Mouse (Mus musculus) MEL (cell line): Measurements from ENCODE around the gene Cmya5. TPM values are rescaled to one million over a fixed set of nuclear protein-coding genes. Genes with fewer than 3 reads are reported as not detected.

Source experiments
- DNase-seq: peaks from one replicate; pipeline ENCODE4 v3.0.0; 2011; ENCODE audit warnings: low read depth, low spot score
- H3K27ac ChIP-seq: 2 replicates; pipeline ENCODE4 v1.5.1; 2012; ENCODE audit warnings: low read depth, mild to moderate bottlenecking, control low read depth, low read length, moderate library complexity; ENCODE audit not compliant: control insufficient read depth
- H3K27me3 ChIP-seq, 2 experiments: fragments of 150-350 bp in 1 of 2; sonication (generic) in 1 of 2; 2 replicates each; pipeline ENCODE4 v1.6.1; 2012; ENCODE audit warnings: low read length in 2 of 2, mild to moderate bottlenecking in 2 of 2, improper control_type of control experiment in 1 of 2, moderate library complexity in 1 of 2; ENCODE audit not compliant: insufficient read depth in 2 of 2, control insufficient read depth in 1 of 2
- H3K36me3 ChIP-seq, 2 experiments: 2 replicates each; pipeline ENCODE4 v1.6.1; 2012 to 2014; ENCODE audit warnings: low read length in 2 of 2, improper control_type of control experiment in 1 of 2, inconsistent platforms in 1 of 2, mild to moderate bottlenecking in 1 of 2; ENCODE audit not compliant: insufficient read depth in 2 of 2, control insufficient read depth in 1 of 2
- H3K4me1 ChIP-seq, 2 experiments: fragments of 150-350 bp in 1 of 2; sonication (generic) in 1 of 2; 2 replicates each; pipeline ENCODE4 v1.6.1; 2012; ENCODE audit warnings: low read length in 2 of 2, improper control_type of control experiment in 1 of 2, mild to moderate bottlenecking in 1 of 2; ENCODE audit not compliant: insufficient read depth in 2 of 2, control insufficient read depth in 1 of 2
- H3K4me3 ChIP-seq, 2 experiments: fragments of 150-350 bp in 1 of 2; sonication (generic) in 1 of 2; 2 replicates each; pipeline ENCODE4 v1.5.1; 2012; ENCODE audit warnings: low read depth in 2 of 2, low read length in 2 of 2, mild to moderate bottlenecking in 2 of 2, moderate library complexity in 2 of 2, control low read depth in 1 of 2, improper control_type of control experiment in 1 of 2; ENCODE audit not compliant: control insufficient read depth in 1 of 2, insufficient read depth in 1 of 2
- H3K79me2 ChIP-seq: 2 replicates; pipeline ENCODE4 v1.6.1; 2012; ENCODE audit warnings: mild to moderate bottlenecking, low read length, moderate library complexity; ENCODE audit not compliant: control insufficient read depth, poor library complexity, insufficient read depth
- H3K9ac ChIP-seq: 2 replicates; pipeline ENCODE4 v1.6.1; 2012; ENCODE audit warnings: low read depth, mild to moderate bottlenecking, control low read depth, low read length, moderate library complexity; ENCODE audit not compliant: control insufficient read depth, poor library complexity, severe bottlenecking
- H3K9me3 ChIP-seq: fragments of 150-350 bp; sonication (generic); replicated peaks from 2 replicates; pipeline ENCODE4 v1.6.1; 2012; ENCODE audit warnings: mild to moderate bottlenecking, low read length, improper control_type of control experiment, moderate library complexity; ENCODE audit not compliant: insufficient read depth
- CHD1 ChIP-seq: IDR thresholded peaks from 2 replicates; pipeline ENCODE4 v1.6.1; 2012; ENCODE audit warnings: low read depth, mild to moderate bottlenecking, inconsistent platforms, low read length, improper control_type of control experiment
- CTCF ChIP-seq, 3 experiments: IDR thresholded peaks in 2 of 3; conservative IDR thresholded peaks in 1 of 3; 2 replicates each; pipeline ENCODE4 v1.5.1; 2011 to 2012; ENCODE audit warnings: low read length in 3 of 3, low read depth in 2 of 3, mild to moderate bottlenecking in 2 of 3, improper control_type of control experiment in 1 of 3, inconsistent platforms in 1 of 3, mixed read lengths in 1 of 3, moderate library complexity in 1 of 3; ENCODE audit not compliant: control insufficient read depth in 1 of 3, insufficient read depth in 1 of 3, poor library complexity in 1 of 3, severe bottlenecking in 1 of 3
- ETS1 ChIP-seq: IDR thresholded peaks from 2 replicates; pipeline ENCODE4 v1.6.1; 2012; ENCODE audit warnings: low read depth, mild to moderate bottlenecking, inconsistent platforms, low read length, improper control_type of control experiment, moderate library complexity
- GABPA ChIP-seq: IDR thresholded peaks from 2 replicates; pipeline ENCODE4 v1.6.1; 2012; ENCODE audit warnings: low read depth, mild to moderate bottlenecking, inconsistent platforms, low read length, improper control_type of control experiment, moderate library complexity
- GATA1 ChIP-seq: IDR thresholded peaks from 2 replicates; pipeline ENCODE4 v1.6.1; 2011; ENCODE audit warnings: low read depth, low read length, improper control_type of control experiment
- HCFC1 ChIP-seq: IDR thresholded peaks from 2 replicates; pipeline ENCODE4 v1.6.1; 2012; ENCODE audit warnings: low read depth, mild to moderate bottlenecking, inconsistent platforms, low read length, improper control_type of control experiment, moderate library complexity
- KAT2A ChIP-seq: conservative IDR thresholded peaks from 2 replicates; pipeline ENCODE4 v1.6.1; 2012; ENCODE audit warnings: low read depth, low read length, improper control_type of control experiment, inconsistent platforms
- MAFK ChIP-seq: IDR thresholded peaks from 2 replicates; pipeline ENCODE4 v1.6.1; 2011; ENCODE audit warnings: low read depth, mild to moderate bottlenecking, low read length, improper control_type of control experiment, borderline replicate concordance
- MAZ ChIP-seq: IDR thresholded peaks from 2 replicates; pipeline ENCODE4 v1.6.1; 2012; ENCODE audit warnings: low read depth, mild to moderate bottlenecking, inconsistent platforms, low read length, improper control_type of control experiment
- MEF2A ChIP-seq: IDR thresholded peaks from 2 replicates; pipeline ENCODE4 v1.6.1; 2014; ENCODE audit warnings: low read depth, mild to moderate bottlenecking, inconsistent platforms, low read length, improper control_type of control experiment; ENCODE audit not compliant: poor library complexity, insufficient replicate concordance, severe bottlenecking; ENCODE audit errors: extremely low read depth
- MXI1 ChIP-seq: IDR thresholded peaks from 2 replicates; pipeline ENCODE4 v1.6.1; 2011; ENCODE audit warnings: mild to moderate bottlenecking, low read depth, low read length, improper control_type of control experiment
- MYB ChIP-seq: IDR thresholded peaks from 2 replicates; pipeline ENCODE4 v1.6.1; 2011; ENCODE audit warnings: mild to moderate bottlenecking, low read depth, low read length, improper control_type of control experiment
- MYC ChIP-seq: IDR thresholded peaks from 2 replicates; pipeline ENCODE4 v1.6.1; 2011; ENCODE audit warnings: low read depth, mild to moderate bottlenecking, low read length, improper control_type of control experiment, moderate library complexity
- NELFE ChIP-seq: IDR thresholded peaks from 2 replicates; pipeline ENCODE4 v1.6.1; 2011; ENCODE audit warnings: low read depth, low read length, improper control_type of control experiment
- NRF1 ChIP-seq: IDR thresholded peaks from 2 replicates; pipeline ENCODE4 v1.6.1; 2014; ENCODE audit warnings: low read depth, mild to moderate bottlenecking, inconsistent platforms, low read length, improper control_type of control experiment, moderate library complexity; ENCODE audit not compliant: poor library complexity, insufficient read depth, severe bottlenecking
- POLR2A ChIP-seq, 2 experiments: IDR thresholded peaks; 2 replicates each; pipeline ENCODE4 v1.6.1; 2011 to 2012; ENCODE audit warnings: low read length in 2 of 2, mild to moderate bottlenecking in 2 of 2, control low read depth in 1 of 2, improper control_type of control experiment in 1 of 2, low read depth in 1 of 2, moderate library complexity in 1 of 2; ENCODE audit not compliant: control insufficient read depth in 1 of 2, insufficient read depth in 1 of 2, poor library complexity in 1 of 2
- POLR2AphosphoS2 ChIP-seq: IDR thresholded peaks from 2 replicates; pipeline ENCODE4 v1.6.1; 2011; ENCODE audit warnings: low read length, improper control_type of control experiment
- RAD21 ChIP-seq: IDR thresholded peaks from 2 replicates; pipeline ENCODE4 v1.6.1; 2011; ENCODE audit warnings: mild to moderate bottlenecking, low read depth, low read length, improper control_type of control experiment
- RCOR1 ChIP-seq: IDR thresholded peaks from 2 replicates; pipeline ENCODE4 v1.6.1; 2012; ENCODE audit warnings: low read depth, mild to moderate bottlenecking, inconsistent platforms, low read length, improper control_type of control experiment
- TAL1 ChIP-seq: IDR thresholded peaks from 2 replicates; pipeline ENCODE4 v1.6.1; 2012; ENCODE audit warnings: mild to moderate bottlenecking, inconsistent platforms, low read length, moderate library complexity, mixed read lengths
- TCF12 ChIP-seq: IDR thresholded peaks from 2 replicates; pipeline ENCODE4 v1.6.1; 2014; ENCODE audit warnings: low read depth, mild to moderate bottlenecking, inconsistent platforms, low read length, improper control_type of control experiment, moderate library complexity
- UBTF ChIP-seq: IDR thresholded peaks from 2 replicates; pipeline ENCODE4 v1.6.1; 2012; ENCODE audit warnings: low read depth, mild to moderate bottlenecking, inconsistent platforms, low read length, improper control_type of control experiment, moderate library complexity, borderline replicate concordance; ENCODE audit not compliant: insufficient read depth
- USF1 ChIP-seq: IDR thresholded peaks from 2 replicates; pipeline ENCODE4 v1.6.1; 2014; ENCODE audit warnings: low read depth, mild to moderate bottlenecking, inconsistent platforms, low read length, improper control_type of control experiment, moderate library complexity
- ZC3H11A ChIP-seq: IDR thresholded peaks from 2 replicates; pipeline ENCODE4 v1.6.1; 2012; ENCODE audit warnings: low read depth, mild to moderate bottlenecking, inconsistent platforms, low read length, improper control_type of control experiment
- ZKSCAN1 ChIP-seq: IDR thresholded peaks from 2 replicates; pipeline ENCODE4 v1.6.1; 2012; ENCODE audit warnings: low read depth, mild to moderate bottlenecking, inconsistent platforms, low read length, improper control_type of control experiment, moderate library complexity
- ZMIZ1 ChIP-seq: IDR thresholded peaks from 2 replicates; pipeline ENCODE4 v1.6.1; 2012; ENCODE audit warnings: low read depth, mild to moderate bottlenecking, inconsistent platforms, low read length, improper control_type of control experiment, moderate library complexity
- ZNF384 ChIP-seq: IDR thresholded peaks from 2 replicates; pipeline ENCODE4 v1.6.1; 2012; ENCODE audit warnings: low read depth, mild to moderate bottlenecking, inconsistent platforms, low read length, improper control_type of control experiment
- polyA plus RNA-seq, 2 experiments: library from polyadenylated mRNA; stranded (reverse) in 1 of 2; unstranded in 1 of 2; fragments of >175 nt in 1 of 2; fragments of >200 nt in 1 of 2; gene quantifications; 2 replicates each; pipeline versions ENCODE4 v1.2.1 to v1.2.4; 2012; ENCODE audit warnings: low replicate concordance in 2 of 2, low read depth in 1 of 2; ENCODE audit not compliant: insufficient read length in 2 of 2, insufficient read depth in 1 of 2, missing spikeins in 1 of 2
- total RNA-seq: library from RNA; depleted of rRNA; stranded (reverse); fragments of 300-350 nt; gene quantifications from 2 replicates; pipeline ENCODE4 v1.2.3, GENCODE M21; 2012

Cmya5 gene
- total and polyA plus RNA-seq, 3 experiments: under 0.01 TPM; not detected in 2

GRCm38 (mm10) chr13:93138059-93138458, 6.5 kb downstream of the Cmya5 start:
- H3K36me3 ChIP-seq: no peaks in the 10 kb centered on the region
- TF ChIP-seq RCOR1 (no peak), GABPA (no peak), ETS1 (no peak), MAFK (no peak), TAL1 (no peak), CHD1 (no peak), USF1 (no peak), ZKSCAN1 (no peak), NELFE (no peak), MEF2A (no peak), ZMIZ1 (no peak), POLR2AphosphoS2 (no peak), MXI1 (no peak), CTCF (IDR thresholded peaks at IDR 0.05 in 2 of 3, conservative IDR thresholded peaks at IDR 0.05 in 1 of 3; ENCODE audit: control insufficient read depth in 1 of 3, insufficient read depth in 1 of 3, low read depth in 2 of 3, low read length in 3 of 3, poor library complexity in 1 of 3, severe bottlenecking in 1 of 3) (no peak), HCFC1 (no peak), MYB (no peak), MAZ (no peak), UBTF (no peak), KAT2A (no peak)
- no peak overlapping the region for H3K9ac ChIP-seq
- H3K4me3 ChIP-seq: no peak overlapping the region
- peaks cover 0 to 1% of the 10 kb centered on the region in 2 experiments; a peak in 3 of 4 replicates for H3K27me3 ChIP-seq
- no peak overlapping the region for H3K27ac ChIP-seq
- H3K9me3 ChIP-seq: no peaks in the 10 kb centered on the region
- no peaks in the 10 kb centered on the region for H3K4me1 ChIP-seq
- DNase-seq: no peak
- H3K79me2 ChIP-seq: no peaks in the 10 kb centered on the region

- TF ChIP-seq GATA1 (no peak), ZC3H11A (no peak), ZNF384 (no peak), TCF12 (no peak), KAT2A (no peak), NRF1 (no peak), GABPA (no peak), CTCF (IDR thresholded peaks at IDR 0.05 in 2 of 3, conservative IDR thresholded peaks at IDR 0.05 in 1 of 3; ENCODE audit: control insufficient read depth in 1 of 3, insufficient read depth in 1 of 3, low read depth in 2 of 3, low read length in 3 of 3, poor library complexity in 1 of 3, severe bottlenecking in 1 of 3) (no peak), MAFK (no peak), RAD21 (no peak), POLR2A (IDR thresholded peaks at IDR 0.05; ENCODE audit: control insufficient read depth in 1 of 2, insufficient read depth in 1 of 2, low read depth in 1 of 2, low read length in 2 of 2, poor library complexity in 1 of 2) (no peak), ZMIZ1 (no peak), TAL1 (no peak), MYC (no peak)
- Histone ChIP-seq H3K9me3 (no peaks in the 10 kb centered on the region), H3K36me3 (no peaks in the 10 kb centered on the region), H3K4me1 (no peaks in the 10 kb centered on the region), H3K4me3 (no peak overlapping the region), H3K9ac (no peak overlapping the region), H3K27ac (no peak overlapping the region), H3K27me3 (peaks cover 0 to 1% of the 10 kb centered on the region in 2 experiments; a peak in 3 of 4 replicates), H3K79me2 (no peaks in the 10 kb centered on the region)
- DNase-seq: no peak
Measured at GRCm38 (mm10) chr13:93137098-93137497, 7.4 kb downstream of the Cmya5 start.
